Mouse (Mus musculus) embryo, embryonic 10 days (tissue): ENCODE data around the gene Gm20458.

Experiments
- DNase-seq: peaks from one replicate; pipeline ENCODE4 v3.0.0-alpha.2; 2015; ENCODE audit warnings: low spot score

Gene Gm20458

GRCm38 (mm10) chr2:164453887-164454500 is 6.8 kb upstream of the Gm20458 start:
- no peak for DNase-seq

GRCm38 (mm10) chr2:164454846-164455245 is 5.9 kb upstream of the Gm20458 start:
- DNase-seq = no peak

GRCm38 (mm10) chr2:164455421-164456190 is 5.2 kb upstream of the Gm20458 start:
- DNase-seq = no peak

GRCm38 (mm10) chr2:164456413-164456812 is 4.4 kb upstream of the Gm20458 start:
- DNase-seq = no peak

GRCm38 (mm10) chr2:164456864-164457300 is 3.9 kb upstream of the Gm20458 start, which contains the start of gene Sys1:
Sys1 (plus strand) TSS chr2:164456964.
- peak; percentile 46 for DNase-seq

GRCm38 (mm10) chr2:164457942-164458341 is 2.8 kb upstream of the Gm20458 start:
- DNase-seq = no peak

GRCm38 (mm10) chr2:164458535-164458934 is 2.2 kb upstream of the Gm20458 start:
- no peak for DNase-seq

GRCm38 (mm10) chr2:164465161-164465560 is 4.4 kb downstream of the Gm20458 start:
- no peak for DNase-seq

- DNase-seq = no peak
Measured at GRCm38 (mm10) chr2:164466787-164467186, 6.0 kb downstream of the Gm20458 start.

- peak; percentile 76 for DNase-seq
Measured at GRCm38 (mm10) chr2:164470254-164470653, 9.5 kb downstream of the Gm20458 start.

- DNase-seq = no peak
Measured at GRCm38 (mm10) chr2:164473624-164474023, 12.9 kb downstream of the Gm20458 start, which contains the start of gene Trp53tg5. Trp53tg5 (minus strand) TSS chr2:164473724.

GRCm38 (mm10) chr2:164485681-164486257 is 25.0 kb downstream of the Gm20458 start, which contains the start of gene Dbndd2:
Dbndd2 (plus strand) TSS chr2:164486106.
- DNase-seq = peak; percentile 39

GRCm38 (mm10) chr2:164486258-164487114 is 25.7 kb downstream of the Gm20458 start:
- DNase-seq = peak; percentile 30

- DNase-seq = no peak
Measured at GRCm38 (mm10) chr2:164487115-164487527, 26.4 kb downstream of the Gm20458 start.

- DNase-seq = no peak
Measured at GRCm38 (mm10) chr2:164487812-164488211, 27.0 kb downstream of the Gm20458 start.

GRCm38 (mm10) chr2:164494126-164494525 is 33.4 kb downstream of the Gm20458 start:
- DNase-seq = no peak

GRCm38 (mm10) chr2:164496331-164496730 is 35.6 kb downstream of the Gm20458 start:
- DNase-seq = no peak

GRCm38 (mm10) chr2:164496847-164497690 is 36.3 kb downstream of the Gm20458 start, which contains the start of gene Pigt:
Pigt (plus strand) TSS chr2:164497520.
- peak; percentile 91 for DNase-seq

- DNase-seq = no peak
Measured at GRCm38 (mm10) chr2:164497691-164498268, 37.0 kb downstream of the Gm20458 start.

GRCm38 (mm10) chr2:164499317-164499716 is 38.5 kb downstream of the Gm20458 start:
- no peak for DNase-seq
